Mouse (Mus musculus) liver, embryonic 11.5 days (tissue): ENCODE measurements around the gene Armh3. TPM values are rescaled to one million over a fixed set of nuclear protein-coding genes. Genes with fewer than 3 reads are reported as not detected.

ENCODE experiments used
- ATAC-seq: fragments of 200-750 bp; cut with Nextera tagmentation; replicated peaks from 2 replicates; pipeline ENCODE4 v1.8.0; 2017; ENCODE audit warnings: moderate number of reproducible peaks, mild to moderate bottlenecking, moderate TSS enrichment, moderate library complexity; ENCODE audit not compliant: low FRiP score
- DNase-seq: peaks from one replicate; pipeline ENCODE4 v3.0.0-alpha.2; 2017; ENCODE audit warnings: low spot score
- H3K27ac ChIP-seq: fragments of 300-500 bp; sonication (generic); 2 replicates; pipeline ENCODE4 v1.5.1; 2014; ENCODE audit warnings: mild to moderate bottlenecking, low read depth, low read length, control low read depth
- H3K27me3 ChIP-seq: fragments of 300-500 bp; sonication (generic); replicated peaks from 2 replicates; pipeline ENCODE4 v1.6.1; 2014; ENCODE audit warnings: low read length, mixed read lengths; ENCODE audit not compliant: control insufficient read depth, insufficient read depth
- H3K36me3 ChIP-seq: fragments of 300-500 bp; sonication (generic); 2 replicates; pipeline ENCODE4 v1.6.1; 2014; ENCODE audit warnings: mild to moderate bottlenecking, low read length, moderate library complexity, mixed read lengths; ENCODE audit not compliant: control insufficient read depth, insufficient read depth
- H3K4me1 ChIP-seq: fragments of 300-500 bp; sonication (generic); replicated peaks from 2 replicates; pipeline ENCODE4 v1.6.1; 2014; ENCODE audit warnings: low read length, mixed read lengths; ENCODE audit not compliant: control insufficient read depth, insufficient read depth
- H3K4me2 ChIP-seq: fragments of 300-500 bp; sonication (generic); 2 replicates; pipeline ENCODE4 v1.6.1; 2014; ENCODE audit warnings: mild to moderate bottlenecking, control low read depth, moderate library complexity
- H3K4me3 ChIP-seq: fragments of 300-500 bp; sonication (generic); 2 replicates; pipeline ENCODE4 v1.5.1; 2014; ENCODE audit warnings: low read depth, low read length, control low read depth
- H3K9ac ChIP-seq: fragments of 300-500 bp; sonication (generic); 2 replicates; pipeline ENCODE4 v1.6.1; 2014; ENCODE audit warnings: low read depth, low read length, control low read depth
- H3K9me3 ChIP-seq: fragments of 300-500 bp; sonication (generic); 2 replicates; pipeline ENCODE4 v1.6.1; 2016; ENCODE audit warnings: low read length, inconsistent platforms, mixed read lengths; ENCODE audit not compliant: control insufficient read depth
- WGBS: fragments of 180-500 bp; shearing (Covaris S2); extraction: QIAGEN DNeasy Blood & Tissue Kit; methylation state at CpG from one replicate; pipeline ENCODE4 v1.1.7; 2014; 5-methylcytosine and 5-hydroxymethylcytosine counted together
- polyA plus RNA-seq: library from polyadenylated mRNA; unstranded; fragments of >200 nt; fragmentation: Nextera tagmentation; extraction: Ambion mirVana; gene quantifications from 2 replicates; pipeline ENCODE4 v1.2.1, GENCODE M21; 2014

The Armh3 gene
- polyA plus RNA-seq: 9.2 and 12.2 TPM in 2 replicates

DNA sequence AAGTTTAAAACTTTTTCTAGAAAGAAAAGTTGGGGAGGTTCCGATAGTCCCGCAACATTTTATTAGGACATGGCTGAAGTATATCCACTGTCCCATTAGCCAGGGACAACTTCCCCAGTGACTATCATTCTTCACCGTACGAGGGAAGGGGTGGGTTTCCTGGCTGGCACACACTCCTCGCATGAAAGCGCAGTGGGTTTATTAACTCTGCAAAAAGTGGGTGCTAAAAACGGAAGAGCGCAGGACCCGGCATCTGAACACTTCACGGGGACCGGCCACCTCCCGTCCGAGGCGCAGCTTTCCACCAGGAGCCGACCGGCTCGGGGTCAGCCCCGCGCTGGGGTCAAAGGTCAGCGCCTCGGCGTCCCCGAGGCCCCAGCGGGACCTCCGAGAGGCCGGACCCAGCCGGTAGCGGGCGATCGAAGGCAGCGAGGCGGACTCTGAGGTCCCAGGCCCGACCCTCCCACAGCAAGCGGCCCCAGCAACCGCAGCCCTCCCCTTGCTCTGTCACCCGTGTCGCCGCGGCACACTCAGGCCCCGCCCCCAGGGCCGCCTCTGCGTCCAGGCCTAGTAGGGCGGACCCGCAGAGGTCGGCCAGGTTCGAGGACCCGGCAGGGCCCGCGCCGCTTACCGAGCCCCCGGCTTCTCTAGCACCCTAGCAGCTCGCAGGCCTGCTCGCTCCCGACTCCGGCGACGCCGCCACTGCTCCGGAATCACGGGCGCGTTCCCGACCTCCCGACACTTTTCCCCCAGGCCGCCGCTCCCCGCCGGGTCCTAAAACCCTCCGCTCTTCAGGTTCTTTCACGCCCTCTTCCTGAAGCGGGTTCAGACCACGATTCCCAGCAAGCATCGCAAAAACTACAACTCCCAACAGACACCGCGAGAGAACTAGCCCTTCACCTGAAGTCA lies at the start of gene Armh3:
Gene Armh3, minus strand, starts transcription at position 704 of the 909 bp plus-strand sequence.
- H3K9ac ChIP-seq: peak within 1 kb of the TSS; percentile 78
- ATAC-seq: peak; percentile 92
- 0 out of 2 replicates have a peak, but pooled peaks cover 2% of the 10 kb centered on the region for H3K4me1 ChIP-seq
- H3K4me3 ChIP-seq: peak within 1 kb of the TSS; percentile 64
- no peaks in the 10 kb centered on the region for H3K27me3 ChIP-seq
- under 1% methylated on average over 76 of the region's 76 CpGs for WGBS
- DNase-seq: peak; percentile 94
- peak within 1 kb of the TSS; percentile 53 for H3K27ac ChIP-seq
- peak within 1 kb of the TSS; percentile 83 for H3K4me2 ChIP-seq
- H3K9me3 ChIP-seq: no peaks in the 10 kb centered on the region
- H3K36me3 ChIP-seq: no peaks in the 10 kb centered on the region; the same call in 1 of the 2 replicates

DNA sequence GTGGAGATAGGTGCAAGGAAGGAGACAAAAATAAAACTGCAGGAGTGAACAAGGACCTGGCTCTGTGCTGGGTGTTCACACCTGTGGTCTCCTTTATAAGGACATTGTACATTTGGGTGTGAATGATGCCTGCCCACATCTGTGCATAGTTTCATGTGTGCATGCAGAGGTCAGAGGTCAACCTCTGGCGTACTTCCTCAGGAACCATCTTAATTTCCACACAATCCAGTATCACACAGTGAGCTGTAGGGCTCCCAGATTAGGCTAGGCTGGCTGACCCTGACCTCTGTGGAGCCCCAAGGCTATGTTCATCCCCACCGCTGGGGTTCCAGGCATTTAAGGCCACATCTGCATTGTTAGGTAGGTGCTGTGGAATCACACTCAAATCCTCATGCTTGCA lies 49.1 kb upstream of the Armh3 start:
- no peak overlapping the region for H3K27ac ChIP-seq
- no peak overlapping the region for H3K9ac ChIP-seq
- WGBS: 66% methylated on average over 2 of the region's 2 CpGs
- DNase-seq (no peak), ATAC-seq (no peak)
- peaks cover 40% of the 10 kb centered on the region for H3K4me1 ChIP-seq
- H3K4me2 ChIP-seq: no peak overlapping the region
- no peaks in the 10 kb centered on the region for H3K27me3 ChIP-seq
- no peaks in the 10 kb centered on the region for H3K36me3 ChIP-seq
- no peak overlapping the region for H3K4me3 ChIP-seq
- H3K9me3 ChIP-seq: no peaks in the 10 kb centered on the region

DNA sequence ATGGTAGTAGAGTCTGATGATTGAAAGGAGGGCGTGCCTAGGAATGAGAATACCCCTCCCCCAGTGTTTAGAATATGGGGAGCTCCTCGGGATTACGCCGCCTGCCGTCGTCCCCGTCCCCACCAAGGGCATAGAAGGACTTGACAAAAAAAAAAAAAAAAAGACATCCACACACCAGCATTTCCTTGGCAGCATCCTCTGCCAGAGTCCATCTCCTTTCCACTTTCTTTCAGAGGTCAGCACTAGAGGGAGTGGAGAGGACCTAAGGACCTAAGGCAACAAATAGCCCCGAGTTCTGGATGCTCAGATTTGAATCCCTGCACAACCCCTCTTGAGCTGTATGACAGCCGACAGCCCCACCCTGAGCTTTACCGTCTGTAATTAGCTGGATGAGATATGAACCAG lies 48.3 kb upstream of the Armh3 start:
- WGBS: 6% methylated on average over 10 of the region's 10 CpGs
- peaks cover 48% of the 10 kb centered on the region for H3K4me1 ChIP-seq
- H3K36me3 ChIP-seq: no peaks in the 10 kb centered on the region
- H3K27me3 ChIP-seq: no peaks in the 10 kb centered on the region
- no peaks in the 10 kb centered on the region for H3K9me3 ChIP-seq
- peak overlapping the region; percentile 97; the same call in 1 of the 2 replicates for H3K4me3 ChIP-seq
- DNase-seq (no peak), ATAC-seq (no peak)
- H3K4me2 ChIP-seq: peak overlapping the region; percentile 92
- no peak overlapping the region for H3K9ac ChIP-seq
- H3K27ac ChIP-seq: peak overlapping the region; percentile 85

DNA sequence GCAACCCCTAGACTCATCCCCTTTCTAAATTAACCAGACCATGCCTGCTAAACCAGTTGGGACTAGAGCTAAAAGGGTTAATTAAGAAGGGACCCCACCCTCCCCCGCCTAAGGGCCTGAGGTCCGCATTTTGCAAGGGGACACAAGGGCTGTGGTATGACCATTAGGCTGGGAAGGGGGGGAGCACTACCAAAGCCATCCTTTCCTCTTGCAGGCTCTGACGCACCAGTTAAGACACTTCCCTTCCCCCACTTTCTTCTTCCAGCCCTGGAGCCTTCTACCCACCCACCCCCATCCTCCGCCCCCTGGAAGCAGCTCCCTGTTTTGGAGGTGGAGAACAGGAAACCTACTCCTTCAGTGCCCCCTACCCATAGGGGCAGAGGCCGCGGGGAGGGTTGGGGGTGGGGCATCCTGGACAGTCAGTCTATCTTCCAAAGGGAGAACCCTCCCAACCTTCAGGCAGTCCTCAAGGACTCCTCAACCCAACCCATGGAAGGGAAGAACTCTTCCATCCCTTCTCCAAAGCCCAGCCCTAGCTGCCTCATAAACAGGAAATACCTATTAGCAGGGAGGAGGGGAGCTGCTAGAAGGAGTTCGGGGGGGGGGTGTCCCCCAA lies 47.5 kb upstream of the Armh3 start:
- H3K9ac ChIP-seq: peak overlapping the region; percentile 96
- H3K4me3 ChIP-seq: peak overlapping the region; percentile 97
- no peaks in the 10 kb centered on the region for H3K27me3 ChIP-seq
- peak overlapping the region; percentile 85 for H3K27ac ChIP-seq
- H3K4me2 ChIP-seq: peak overlapping the region; percentile 92
- ATAC-seq (peak; percentile 32), DNase-seq (no peak)
- H3K4me1 ChIP-seq: peaks cover 56% of the 10 kb centered on the region
- no peaks in the 10 kb centered on the region for H3K36me3 ChIP-seq
- WGBS: 2% methylated on average over 7 of the region's 7 CpGs
- no peaks in the 10 kb centered on the region for H3K9me3 ChIP-seq

DNA sequence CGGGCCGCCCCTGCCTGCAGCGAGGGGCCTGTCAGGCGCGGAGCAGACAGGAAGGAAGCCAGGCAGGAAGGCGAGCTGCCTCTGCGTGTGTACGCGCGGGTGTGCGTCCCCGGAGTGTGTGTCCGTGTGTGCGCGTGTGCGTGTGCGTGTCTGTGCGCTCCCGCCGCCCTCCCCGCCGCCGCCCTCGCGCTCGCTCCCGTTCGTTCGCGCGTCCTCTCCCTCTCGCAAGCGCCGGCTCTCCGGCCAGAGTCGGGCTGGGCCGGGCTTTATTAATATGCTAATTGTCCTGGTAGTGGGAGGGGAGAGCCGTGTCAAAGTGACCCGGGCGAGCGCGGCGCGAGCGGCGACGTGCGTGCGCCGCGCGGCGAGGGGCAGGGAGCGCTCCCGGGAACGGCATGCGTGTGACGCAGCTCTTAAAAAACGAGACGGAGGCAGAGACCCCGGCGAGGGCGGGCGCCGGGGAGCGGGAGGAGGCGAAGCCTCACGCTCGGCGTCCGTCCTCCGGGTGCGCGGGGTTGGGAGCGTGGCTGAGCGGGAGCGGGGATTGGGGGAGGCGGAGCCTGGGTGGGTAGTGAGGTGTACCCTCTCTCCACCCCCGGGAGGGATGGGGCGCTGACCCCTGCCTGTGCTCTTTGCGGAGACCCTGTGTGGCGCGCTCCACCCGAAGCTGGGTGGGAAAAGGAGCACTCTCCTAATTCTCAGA lies 46.9 kb upstream of the Armh3 start, which contains the start of gene Ldb1:
Gene Ldb1, minus strand, starts transcription at position 222 of the 703 bp plus-strand sequence.
- Histone ChIP-seq H3K36me3 (no peaks in the 10 kb centered on the region), H3K9me3 (no peaks in the 10 kb centered on the region), H3K27me3 (no peaks in the 10 kb centered on the region), H3K9ac (peak within 1 kb of the TSS; percentile 96), H3K4me1 (peaks cover 62% of the 10 kb centered on the region), H3K27ac (peak within 1 kb of the TSS; percentile 85), H3K4me2 (peak within 1 kb of the TSS; percentile 92), H3K4me3 (peak within 1 kb of the TSS; percentile 97)
- WGBS: under 1% methylated on average over 82 of the region's 84 CpGs
- DNase-seq (peak; percentile 86), ATAC-seq (peak; percentile 72)

DNA sequence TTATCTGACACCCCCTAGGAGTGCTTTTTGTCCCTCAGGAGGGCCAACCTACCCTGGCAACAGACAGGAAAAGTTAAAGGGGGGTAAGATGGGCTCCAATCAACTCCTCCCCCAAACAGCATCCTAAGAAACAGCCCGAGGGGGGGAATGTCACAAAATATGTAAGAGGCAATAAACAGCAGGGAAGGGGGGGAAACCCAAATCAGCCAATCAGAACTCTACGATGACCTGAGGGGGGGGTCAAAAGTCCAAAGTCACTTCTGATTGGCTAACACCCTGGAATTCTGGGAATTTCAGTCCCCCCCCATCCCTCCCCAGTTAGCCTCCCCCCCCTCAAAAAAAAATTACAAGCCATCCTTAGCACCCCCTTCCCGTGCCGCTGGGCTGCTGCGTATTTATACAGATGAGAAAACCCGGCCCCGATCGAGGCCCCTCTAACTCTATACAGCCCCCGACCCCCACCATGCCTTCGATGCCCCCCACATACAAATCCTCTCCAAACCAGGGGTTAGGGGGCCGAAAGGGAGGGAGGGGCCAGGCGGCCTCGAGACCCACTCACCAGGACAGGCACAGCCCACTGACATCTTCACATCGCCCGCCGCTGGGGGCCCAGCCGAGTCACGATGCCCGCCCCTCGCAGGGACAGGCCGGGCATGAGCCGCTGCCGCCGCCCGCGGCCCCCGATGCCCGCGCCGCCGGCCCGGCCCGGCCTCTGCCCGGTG lies 46.1 kb upstream of the Armh3 start, which contains the start of gene Pprc1:
Gene Pprc1, plus strand, starts transcription at position 616 of the 722 bp plus-strand sequence.
- Histone ChIP-seq H3K36me3 (no peaks in the 10 kb centered on the region), H3K4me1 (peaks cover 67% of the 10 kb centered on the region), H3K9ac (peak within 1 kb of the TSS; percentile 96), H3K27me3 (no peaks in the 10 kb centered on the region), H3K27ac (peak within 1 kb of the TSS; percentile 85), H3K9me3 (no peaks in the 10 kb centered on the region), H3K4me3 (peak within 1 kb of the TSS; percentile 97), H3K4me2 (peak within 1 kb of the TSS; percentile 92)
- no peak for DNase-seq
- ATAC-seq: peak; percentile 32
- under 1% methylated on average over 34 of the region's 34 CpGs for WGBS

DNA sequence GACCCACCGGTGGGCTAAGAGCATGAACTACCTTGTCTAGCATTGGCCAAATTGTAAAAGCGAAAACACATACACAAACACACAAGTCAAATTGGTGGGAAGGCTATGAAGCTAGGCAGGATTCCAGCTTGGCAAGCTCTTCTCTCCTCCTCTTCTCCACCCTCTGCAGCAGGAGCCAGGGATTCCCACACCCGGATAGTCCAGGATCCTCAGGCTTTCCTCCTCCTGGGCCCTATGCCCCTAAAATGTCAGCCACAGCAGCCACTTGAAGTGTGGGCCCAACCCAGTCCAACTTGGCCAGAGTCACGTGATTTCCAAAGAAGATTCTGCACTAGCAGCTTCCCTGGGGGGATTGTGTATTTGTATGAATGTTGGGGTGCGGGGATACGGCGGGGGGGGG lies 45.1 kb upstream of the Armh3 start:
- H3K27me3 ChIP-seq: no peaks in the 10 kb centered on the region
- H3K27ac ChIP-seq: peak overlapping the region; percentile 98; the same call in 1 of the 2 replicates
- peak overlapping the region; percentile 97 for H3K4me3 ChIP-seq
- H3K9me3 ChIP-seq: no peaks in the 10 kb centered on the region
- H3K4me2 ChIP-seq: peak overlapping the region; percentile 92
- peaks cover 2% of the 10 kb centered on the region; the same call in 1 of the 2 replicates for H3K36me3 ChIP-seq
- DNase-seq: no peak
- peak overlapping the region; percentile 44 for H3K9ac ChIP-seq
- 62% methylated on average over 7 of the region's 7 CpGs for WGBS
- ATAC-seq: no peak
- peaks cover 69% of the 10 kb centered on the region for H3K4me1 ChIP-seq
